Mouse (Mus musculus) spleen, embryonic (tissue): ENCODE data around the gene Zdhhc8.

Source experiments
- CTCF ChIA-PET: fragments of 350-600 bp; sonication (Branson Sonifier 250); formaldehyde crosslinking; loops from one replicate; lab custom pipeline; 2022; lab: Charles Lee

Gene Zdhhc8

GRCm38 (mm10) chr16:18231451-18231850 lies 3.5 kb downstream of the Zdhhc8 start:
- CTCF ChIA-PET: no interaction called here

GRCm38 (mm10) chr16:18231047-18231446 lies 3.9 kb downstream of the Zdhhc8 start:
- CTCF ChIA-PET: no interaction called here

- CTCF ChIA-PET: no interaction called here
These were observed 4.3 kb downstream of the Zdhhc8 start for GRCm38 (mm10) chr16:18230617-18231016.

GRCm38 (mm10) chr16:18229622-18230021 lies 5.3 kb downstream of the Zdhhc8 start:
- CTCF ChIA-PET: no interaction called here

GRCm38 (mm10) chr16:18228856-18229255 lies 6.1 kb downstream of the Zdhhc8 start:
- CTCF ChIA-PET: no interaction called here

- CTCF ChIA-PET: no interaction called here
These were observed 7.0 kb downstream of the Zdhhc8 start for GRCm38 (mm10) chr16:18227897-18228422.

- CTCF ChIA-PET: no interaction called here
These were observed 7.7 kb downstream of the Zdhhc8 start for GRCm38 (mm10) chr16:18227187-18227586.

GRCm38 (mm10) chr16:18222188-18222587 lies 12.7 kb downstream of the Zdhhc8 start:
- CTCF ChIA-PET: no interaction called here

GRCm38 (mm10) chr16:18221543-18221898 lies 13.4 kb downstream of the Zdhhc8 start:
- CTCF ChIA-PET: no interaction called here

- CTCF ChIA-PET: no interaction called here
These were observed 13.9 kb downstream of the Zdhhc8 start for GRCm38 (mm10) chr16:18220856-18221542.

GRCm38 (mm10) chr16:18220001-18220400 lies 14.9 kb downstream of the Zdhhc8 start:
- CTCF ChIA-PET: no interaction called here

GRCm38 (mm10) chr16:18218580-18218996 lies 16.3 kb downstream of the Zdhhc8 start:
- CTCF ChIA-PET: no interaction called here

GRCm38 (mm10) chr16:18217579-18217978 lies 17.4 kb downstream of the Zdhhc8 start, which contains the start of gene Ccdc188:
Gene Ccdc188 (plus strand): TSS chr16:18217879.
- CTCF ChIA-PET: no interaction called here

- CTCF ChIA-PET: no interaction called here
These were observed 20.1 kb downstream of the Zdhhc8 start for GRCm38 (mm10) chr16:18214858-18215257.

- CTCF ChIA-PET: no interaction called here
These were observed 21.2 kb downstream of the Zdhhc8 start for GRCm38 (mm10) chr16:18213689-18214088.

- CTCF ChIA-PET: interaction anchor here (0.5 to 0.6 kb wide), 2 partner anchors 9 to 65 kb away, joined by 3 to 7 read pairs; no protein-coding TSS in a partner anchor
These were observed 23.3 kb downstream of the Zdhhc8 start for GRCm38 (mm10) chr16:18211417-18212171.

GRCm38 (mm10) chr16:18210701-18211416 lies 24.1 kb downstream of the Zdhhc8 start:
- CTCF ChIA-PET: no interaction called here

GRCm38 (mm10) chr16:18203430-18204091 lies 31.4 kb downstream of the Zdhhc8 start:
- CTCF ChIA-PET: interaction anchor here (0.6 kb wide), 1 partner anchor 56 kb away, joined by 3 read pairs; no protein-coding TSS in a partner anchor

- CTCF ChIA-PET: no interaction called here
These were observed 32.9 kb downstream of the Zdhhc8 start for GRCm38 (mm10) chr16:18202061-18202460.

GRCm38 (mm10) chr16:18201620-18202019 lies 33.3 kb downstream of the Zdhhc8 start:
- CTCF ChIA-PET: no interaction called here

- CTCF ChIA-PET: no interaction called here
These were observed 34.9 kb downstream of the Zdhhc8 start for GRCm38 (mm10) chr16:18200062-18200461.
